Mouse (Mus musculus) frontal cortex, postnatal 10 days (tissue): ENCODE results near the gene Miga1.

Experiments
- DNase-seq, 2 experiments: peaks; one replicate each; pipeline ENCODE4 v3.0.0; 2022; ENCODE audit warnings: low spot score in 2 of 2, mixed read lengths in 1 of 2

Miga1 gene

GRCm38 (mm10) chr3:152339862-152340557, at the start of gene Miga1:
TSS of gene Miga1 (minus strand) at chr3:152340407.
- peak; percentile 80 to 84 for DNase-seq

DNA sequence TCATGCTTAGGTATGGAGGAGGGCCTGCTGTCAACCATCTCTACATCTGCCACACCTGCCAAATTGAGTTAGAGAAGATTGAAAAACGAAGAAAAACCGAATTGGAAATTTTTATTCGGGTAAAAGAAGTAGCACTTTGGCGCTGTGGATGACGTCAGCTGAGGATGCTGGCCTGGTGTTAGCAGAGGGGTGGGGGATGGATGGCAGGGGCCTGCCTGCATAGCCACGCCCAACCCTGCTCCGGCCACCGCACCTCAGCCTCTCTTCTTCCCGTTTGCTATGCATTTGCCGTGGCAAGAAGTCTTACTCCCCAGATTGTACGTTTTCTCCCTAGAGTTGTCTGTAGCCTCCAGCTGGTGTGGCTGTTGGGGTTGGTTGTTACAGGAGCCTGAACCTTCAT, 43.9 kb upstream of the Miga1 start:
- DNase-seq, result no peak

DNA sequence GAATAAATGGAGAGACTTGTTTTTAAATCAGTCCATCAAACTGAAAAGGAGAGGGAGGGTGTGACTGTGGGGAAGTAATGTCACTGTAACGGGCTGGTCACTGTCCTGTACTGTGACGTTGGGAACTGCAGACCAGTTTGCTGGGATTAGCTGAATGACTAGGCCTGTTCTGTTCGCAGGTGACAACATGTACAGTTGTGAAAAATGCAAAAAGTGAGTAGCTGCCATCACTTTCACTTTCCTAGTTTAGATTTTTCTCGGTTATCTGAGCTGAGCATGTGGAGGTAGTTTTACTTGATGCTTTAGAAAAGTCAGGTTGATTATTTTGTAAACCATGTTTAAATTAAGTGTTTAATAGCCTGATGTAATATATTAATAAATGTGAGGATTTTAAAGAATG, 35.9 kb upstream of the Miga1 start:
- DNase-seq, result no peak

DNA sequence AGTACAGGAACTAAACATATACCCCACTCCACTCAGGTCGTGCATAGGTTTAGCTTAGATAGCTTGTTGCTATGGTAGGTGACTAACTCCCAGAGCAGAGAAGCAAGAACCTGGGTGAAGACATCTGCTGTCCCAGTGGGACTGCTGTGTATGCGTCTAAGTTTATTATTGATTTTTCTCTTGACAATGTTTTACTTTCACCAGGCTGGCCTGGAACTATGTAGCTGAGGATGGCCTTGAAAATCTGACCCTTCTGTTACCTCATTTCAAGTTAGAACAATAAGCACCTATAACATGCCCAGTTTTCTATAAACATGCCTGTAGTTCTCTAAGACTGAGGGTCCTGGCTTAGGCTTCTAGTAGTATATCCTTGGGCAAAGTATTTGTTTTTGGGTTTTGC, 24.0 kb upstream of the Miga1 start:
- no peak for DNase-seq

DNA sequence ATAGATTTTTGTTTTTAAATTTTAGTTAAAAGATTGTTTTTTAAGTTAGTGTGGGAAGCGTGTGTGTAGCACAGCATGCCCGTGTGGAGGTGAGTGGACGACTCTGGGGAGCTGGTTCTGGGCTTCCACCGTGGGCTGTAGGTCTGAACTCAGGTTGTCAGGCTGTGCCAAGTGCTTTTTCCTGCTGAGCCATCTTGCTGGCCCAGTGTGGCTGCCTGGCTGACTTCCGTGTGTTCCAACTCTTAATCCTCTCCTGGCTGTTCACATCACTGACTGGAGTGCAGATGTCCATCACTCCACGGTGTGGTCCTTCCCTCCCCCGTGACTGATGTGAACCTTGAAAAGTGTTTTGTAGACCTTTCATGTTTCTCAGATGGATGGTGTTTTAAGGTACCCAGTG, 18.9 kb upstream of the Miga1 start:
- no peak for DNase-seq

DNA sequence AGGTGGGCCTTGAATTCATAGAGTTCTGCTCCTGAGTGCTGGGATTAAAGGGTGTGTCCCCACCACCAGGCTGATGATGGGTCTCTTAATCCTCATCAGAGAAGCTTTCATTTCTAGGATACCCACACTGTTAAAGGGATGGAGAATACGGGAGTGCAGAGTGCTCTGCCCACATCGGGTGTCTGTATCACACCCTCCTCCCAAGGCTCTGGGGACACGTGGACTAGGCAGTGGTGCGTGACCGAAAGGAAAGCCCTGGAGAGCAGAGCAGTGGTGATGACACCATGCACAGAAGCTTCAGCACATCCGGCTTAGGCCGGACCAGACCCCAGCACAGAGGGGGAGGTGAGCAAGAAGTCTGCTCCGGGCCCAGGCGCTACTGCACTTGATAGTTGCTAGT, 16.5 kb upstream of the Miga1 start:
- DNase-seq, result no peak

DNA sequence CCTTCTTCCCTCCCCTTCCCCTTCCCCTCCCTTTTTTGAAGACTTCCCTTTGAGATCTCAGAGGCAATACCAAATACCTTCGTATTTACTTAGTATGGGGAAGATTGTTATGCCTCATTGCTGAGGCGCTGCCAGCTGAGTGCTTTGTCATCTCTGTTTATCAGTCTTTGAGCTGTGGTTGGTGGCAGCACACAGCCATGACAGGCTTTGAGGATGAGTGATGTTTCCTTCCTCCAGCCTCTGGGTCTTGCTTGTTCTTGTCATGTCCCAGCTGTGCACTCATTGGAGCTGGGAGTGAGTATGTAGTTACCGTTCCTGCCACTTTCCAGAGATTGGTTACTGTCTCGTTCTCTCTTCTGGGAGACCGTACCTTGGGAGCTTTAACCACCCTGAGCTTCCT, 15.2 kb upstream of the Miga1 start:
- DNase-seq, result no peak

DNA sequence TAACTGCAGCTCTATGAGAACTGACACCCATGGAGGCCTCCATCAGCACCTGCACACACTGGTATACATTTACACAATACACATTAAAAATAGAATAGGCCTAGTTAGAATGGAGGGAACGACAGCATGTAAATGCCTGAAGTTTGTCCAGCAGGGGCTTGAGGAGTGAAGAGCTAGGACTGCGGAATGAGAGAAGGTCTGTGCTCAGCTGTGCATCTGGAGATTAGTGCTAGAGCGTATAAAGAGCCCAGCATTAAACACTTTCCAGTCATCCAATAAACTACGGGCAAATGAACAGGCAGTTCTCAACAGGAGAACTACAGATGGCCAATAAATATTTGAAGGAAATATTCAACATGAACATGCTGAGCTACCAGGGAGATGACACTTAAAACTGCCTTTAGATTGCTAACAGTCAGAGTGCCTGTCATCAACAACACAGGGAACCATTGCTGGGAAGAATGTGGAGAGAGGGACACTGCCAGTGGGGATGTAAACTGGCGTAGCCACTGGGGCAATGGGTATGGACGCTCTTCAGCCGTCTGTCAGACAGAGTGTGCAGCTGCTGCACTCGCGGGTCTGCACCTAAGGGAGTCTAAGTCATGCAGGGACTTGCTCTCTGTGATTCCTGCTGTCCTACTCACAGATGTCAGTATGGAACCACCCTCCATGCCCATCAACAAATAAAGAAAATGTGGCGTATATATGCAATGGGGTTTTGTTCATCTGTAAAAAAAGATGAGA, 13.4 kb upstream of the Miga1 start:
- DNase-seq, result no peak

DNA sequence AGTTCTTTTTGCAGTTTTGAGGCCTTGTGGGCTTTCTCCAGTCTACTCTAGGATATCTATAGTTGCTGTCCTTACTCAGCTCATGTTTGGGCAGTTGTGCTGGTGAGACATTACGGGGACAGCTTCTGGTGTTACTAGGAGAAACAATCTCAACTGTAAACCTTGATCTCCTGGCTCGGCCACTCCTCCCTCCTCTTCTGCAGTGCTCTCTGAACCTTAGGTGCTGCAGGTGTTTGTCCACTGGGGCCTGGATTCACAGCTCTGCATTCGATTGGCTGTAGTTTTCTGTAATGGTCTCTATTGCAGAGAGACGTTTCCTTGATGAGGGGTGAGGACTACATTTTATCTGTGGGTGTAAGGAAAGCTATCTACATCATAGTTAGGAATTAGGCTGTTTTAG, 12.1 kb upstream of the Miga1 start:
- DNase-seq, result no peak

- DNase-seq, result no peak
These were observed 10.8 kb upstream of the Miga1 start for GRCm38 (mm10) chr3:152350966-152351365.

DNA sequence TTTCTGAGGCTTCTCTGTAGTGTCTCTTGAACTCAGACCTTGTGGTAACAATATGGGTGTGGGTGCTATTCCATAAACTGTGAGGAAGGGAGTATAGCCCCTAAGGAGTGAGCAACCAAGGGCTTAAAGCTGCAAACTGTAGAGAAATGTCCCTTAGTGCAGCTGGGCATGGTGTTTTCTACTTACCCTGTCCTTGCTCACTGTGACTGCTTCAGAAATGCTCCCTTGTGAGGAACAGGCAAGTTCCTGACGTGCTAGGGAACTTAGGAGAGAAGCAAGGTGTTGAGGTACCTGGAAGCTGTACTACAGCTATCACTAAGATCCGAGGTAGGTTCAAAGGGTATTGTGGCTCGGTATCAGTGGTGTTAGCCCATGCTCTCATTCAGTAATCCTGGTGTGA, 10.2 kb upstream of the Miga1 start:
- no peak for DNase-seq

DNA sequence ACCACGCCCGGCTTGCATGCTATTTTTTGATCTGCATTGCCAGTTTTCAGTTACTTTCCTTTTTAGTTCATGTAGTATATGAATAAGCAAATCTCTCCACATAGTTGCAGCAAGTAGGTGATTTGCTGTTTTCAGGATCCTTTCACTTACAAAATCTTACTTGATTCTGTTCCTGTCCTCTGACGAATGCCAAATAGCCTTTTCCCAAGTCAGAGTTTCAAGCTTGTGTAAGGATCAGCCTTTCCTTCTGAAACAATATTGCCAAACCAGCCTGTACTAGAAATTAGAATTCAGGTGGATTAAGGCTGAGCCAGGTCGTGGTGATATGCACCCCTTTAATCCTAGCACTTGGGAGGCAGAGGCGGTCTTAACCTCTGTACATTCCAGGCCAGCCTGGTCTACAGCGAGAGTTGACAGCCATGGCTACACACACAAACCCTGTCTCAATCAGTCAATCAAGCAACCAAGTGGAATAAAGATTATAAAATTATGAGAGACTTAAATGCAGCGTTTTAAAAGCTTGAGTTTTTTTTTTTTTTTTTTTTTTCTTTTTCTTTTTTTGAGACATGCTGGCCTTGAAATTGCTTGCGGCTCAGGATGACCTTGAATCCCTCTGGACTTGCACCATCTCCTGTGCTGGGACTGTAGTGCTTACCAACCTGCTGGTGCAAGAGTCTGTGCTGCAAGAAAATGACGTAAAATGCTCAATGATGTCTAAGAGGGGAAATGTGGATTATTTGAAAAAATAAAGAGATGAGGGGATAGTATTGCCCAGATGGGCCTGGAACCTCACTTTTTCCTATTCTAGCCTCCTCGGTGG, 8.0 kb upstream of the Miga1 start:
- no peak for DNase-seq

- DNase-seq, result no peak
These were observed 7.0 kb upstream of the Miga1 start for GRCm38 (mm10) chr3:152347227-152347626.

GRCm38 (mm10) chr3:152346633-152347141, 6.5 kb upstream of the Miga1 start:
- peak in 1 of 2 experiments; percentile 35 for DNase-seq

DNA sequence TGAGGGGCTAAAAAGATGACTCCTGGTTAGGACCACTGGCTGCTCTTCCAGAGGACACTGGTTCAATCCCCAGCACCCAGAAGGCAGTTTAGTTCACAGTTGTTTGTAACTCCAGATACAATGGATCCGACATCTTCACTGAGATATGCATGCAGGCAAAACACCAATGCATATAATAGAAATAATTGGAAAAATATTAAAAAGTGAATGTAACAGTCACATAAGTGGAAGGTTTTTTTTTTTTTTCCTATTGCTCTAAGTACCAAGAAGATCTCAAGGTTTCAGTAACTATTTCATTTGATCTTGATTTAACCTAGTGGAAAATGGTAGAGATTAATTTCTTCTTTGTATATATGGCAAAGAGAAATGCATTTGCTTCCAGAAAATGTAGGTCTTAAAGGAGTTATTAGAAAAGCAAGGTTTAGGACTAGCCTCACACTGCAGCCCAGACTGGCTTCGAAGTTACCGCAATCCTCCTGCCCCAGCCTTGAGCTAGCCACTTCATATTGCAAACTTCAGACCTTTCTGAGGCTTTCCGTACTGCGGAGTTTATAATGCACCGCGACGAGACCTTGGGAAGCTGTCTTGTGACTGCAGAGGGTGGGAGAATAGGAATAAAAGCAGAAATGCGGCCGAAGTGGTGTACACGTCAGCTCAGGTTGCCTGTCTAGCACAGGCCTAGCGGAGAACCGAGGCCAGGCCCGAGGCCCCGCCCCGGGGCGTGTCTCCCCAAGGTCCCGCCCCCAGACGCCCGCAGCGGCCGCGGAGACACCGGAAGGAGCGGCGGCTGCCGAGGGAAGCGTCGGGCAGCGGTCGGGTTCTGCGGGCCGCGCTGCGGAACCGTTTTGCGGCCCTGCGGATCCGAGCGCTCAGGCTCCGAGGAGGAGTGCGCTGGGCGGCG, 5.8 kb upstream of the Miga1 start, which contains the start of gene Usp33:
TSS of gene Usp33 (plus strand) at position 747 of the 901 bp plus-strand sequence.
- DNase-seq, result peak; percentile 87 to 92

DNA sequence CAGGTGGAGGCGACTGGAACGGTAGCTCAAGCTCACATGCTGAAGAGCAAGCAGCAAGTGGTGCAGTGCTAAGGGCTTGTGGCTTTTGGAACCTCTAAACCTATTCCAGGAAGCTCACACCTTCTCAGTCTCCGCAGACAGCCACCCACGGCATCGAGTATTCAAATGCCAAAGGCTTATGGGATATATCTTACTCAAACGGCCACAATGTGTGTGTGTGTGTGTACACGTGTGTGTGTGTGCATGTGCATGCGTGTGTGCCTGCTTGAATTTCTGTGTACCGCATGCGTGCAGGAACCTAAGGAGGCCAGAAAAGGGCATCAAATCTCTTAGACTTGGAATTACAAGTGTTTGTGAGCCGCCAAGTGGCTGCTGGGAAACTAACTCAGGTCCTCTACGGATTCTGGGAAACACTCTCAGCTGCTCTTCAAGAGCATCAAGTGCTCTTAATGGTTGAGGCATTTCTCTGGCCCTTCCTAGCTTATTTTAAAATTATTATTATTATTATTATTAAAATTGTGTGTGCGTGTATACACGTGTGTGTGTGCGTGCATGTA, 2.8 kb upstream of the Miga1 start:
- no peak for DNase-seq

DNA sequence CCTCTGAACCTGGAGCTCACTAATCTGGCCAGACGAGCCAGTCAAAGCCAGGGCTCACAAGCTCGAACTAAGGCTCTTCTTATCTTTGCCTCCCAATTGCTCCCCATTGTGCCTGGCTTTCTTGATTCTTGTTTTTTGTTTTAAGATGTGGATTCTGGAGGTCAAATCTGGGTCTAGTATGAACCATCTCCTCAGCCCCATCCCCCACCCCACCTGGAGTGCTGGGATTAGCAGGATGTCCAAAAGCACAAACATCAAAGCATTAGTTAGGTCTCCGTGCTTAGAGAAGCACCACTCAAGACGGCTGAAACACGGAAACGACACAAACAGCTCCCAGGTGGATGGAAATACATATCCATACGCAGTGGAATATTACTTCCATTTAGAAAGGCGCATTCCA, 4.1 kb downstream of the Miga1 start:
- DNase-seq, result no peak

DNA sequence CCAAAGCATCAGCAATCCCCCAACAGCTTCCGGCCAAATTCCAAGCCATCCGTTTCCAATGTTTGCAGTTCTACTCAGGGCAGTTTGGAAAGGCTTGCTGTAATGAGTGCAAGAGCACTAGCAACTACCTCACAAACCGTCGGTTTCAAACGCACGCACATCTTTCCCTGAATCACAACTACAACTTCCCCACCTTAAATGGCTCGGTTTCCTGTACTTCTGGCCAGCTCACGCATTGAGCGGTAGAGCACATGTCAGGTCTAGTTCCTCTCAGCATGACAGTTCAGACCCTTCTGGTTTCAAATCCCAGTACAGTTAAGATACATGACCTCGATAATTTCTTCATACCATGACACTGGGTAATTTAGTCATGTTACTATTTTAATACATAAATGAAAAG, 6.6 kb downstream of the Miga1 start:
- no peak for DNase-seq

DNA sequence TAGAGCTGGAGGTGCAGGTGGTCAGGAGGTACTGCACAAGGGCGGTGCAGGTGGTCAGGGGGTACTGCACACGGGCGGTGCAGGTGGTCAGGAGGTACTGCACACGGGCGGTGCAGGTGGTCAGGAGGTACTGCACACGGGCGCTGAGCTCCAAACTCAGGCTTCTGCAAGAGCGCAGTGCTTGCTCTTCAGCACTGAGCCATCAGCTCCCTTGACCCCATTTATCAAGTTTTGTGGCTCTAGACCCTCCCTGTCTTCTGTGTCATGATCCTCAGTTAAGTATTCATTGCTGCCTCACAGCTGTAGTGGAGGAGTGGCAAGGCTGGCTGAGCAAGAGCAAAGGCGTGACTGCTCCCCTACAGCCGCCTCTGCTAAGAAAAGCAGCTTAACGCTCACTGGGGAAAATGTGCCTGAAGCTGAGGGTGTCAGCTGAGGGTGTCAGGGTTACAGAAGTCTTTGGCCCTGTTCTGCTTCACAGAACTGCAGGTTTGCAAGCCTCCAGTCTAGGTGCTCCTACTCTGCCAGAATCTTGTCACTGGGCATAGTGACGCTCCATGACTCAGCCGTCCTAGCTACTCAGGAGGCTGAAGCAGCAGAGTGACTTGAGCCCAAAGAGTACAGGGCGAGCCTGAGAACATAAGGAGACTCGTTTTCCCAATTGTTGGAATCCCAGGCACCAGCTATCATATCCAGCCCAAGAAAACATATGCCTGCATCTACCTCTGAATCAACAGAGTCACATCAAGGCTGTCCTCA, 7.5 kb downstream of the Miga1 start:
- no peak for DNase-seq

DNA sequence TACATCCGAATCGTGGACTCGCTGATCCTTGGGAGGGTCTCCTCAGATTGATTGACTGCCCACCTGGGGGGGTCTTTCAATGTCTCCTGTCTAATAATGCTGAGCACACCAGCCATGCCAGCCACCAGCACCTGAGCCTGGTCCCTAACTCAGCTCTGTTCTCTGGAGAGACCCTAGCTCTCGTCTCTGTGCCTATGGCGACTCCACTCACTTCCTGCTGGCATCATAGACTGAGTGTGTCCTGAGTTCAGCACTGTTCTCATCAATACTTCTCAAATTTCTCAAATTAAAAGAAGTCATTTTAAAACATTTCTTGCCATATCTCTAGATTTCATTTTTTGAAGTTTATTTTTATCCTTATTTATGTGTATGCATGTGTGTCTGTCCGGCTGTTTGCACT, 8.1 kb downstream of the Miga1 start:
- DNase-seq, result no peak
